Mouse (Mus musculus): ENCODE results near the gene Ppt2. TPM values are rescaled to one million over a fixed set of nuclear protein-coding genes. Genes with fewer than 3 reads are reported as not detected.
A peak's percentile ranks its signal among the peaks of the same experiment; 100 is the strongest.

The Ppt2 gene
- total RNA-seq, 2 experiments from 2014 or later, result 31.4 to 36.7 TPM

GRCm38 (mm10) chr17:34658145-34658544 lies 29.8 kb upstream of the Ppt2 start:
- intact Hi-C loops (cut with DNase I), result no loop called here
- DNase-seq (ENCODE audit: extremely low spot score in 1 of 2, low spot score in 2 of 2), result no peak

DNA sequence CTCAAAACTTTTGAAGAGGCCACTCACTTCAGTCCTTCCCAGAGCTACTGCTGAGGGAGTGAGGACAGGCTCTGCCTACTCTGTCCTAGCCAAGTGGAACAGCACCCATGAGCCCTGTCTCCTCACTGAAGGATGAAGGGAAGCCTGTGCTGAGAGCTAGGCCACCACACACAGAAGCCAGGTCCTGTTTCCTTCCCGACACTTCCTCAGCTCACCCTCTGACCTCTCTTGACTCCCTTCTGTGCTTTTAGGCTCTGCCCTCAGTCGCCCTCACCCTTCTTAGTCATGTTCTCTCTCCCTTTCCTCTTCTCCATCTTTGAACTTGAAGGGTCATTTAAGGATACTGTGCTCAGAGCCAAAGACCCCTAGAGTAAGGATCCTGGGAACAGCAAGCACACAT lies 29.0 kb upstream of the Ppt2 start:
- DNase-seq (ENCODE audit: extremely low spot score in 1 of 2, low spot score in 2 of 2), result no peak
- intact Hi-C loops (cut with DNase I), result no loop called here

GRCm38 (mm10) chr17:34656666-34657065 lies 28.4 kb upstream of the Ppt2 start:
- intact Hi-C loops (cut with DNase I), result no loop called here
- no peak for DNase-seq (ENCODE audit: extremely low spot score in 1 of 2, low spot score in 2 of 2)

DNA sequence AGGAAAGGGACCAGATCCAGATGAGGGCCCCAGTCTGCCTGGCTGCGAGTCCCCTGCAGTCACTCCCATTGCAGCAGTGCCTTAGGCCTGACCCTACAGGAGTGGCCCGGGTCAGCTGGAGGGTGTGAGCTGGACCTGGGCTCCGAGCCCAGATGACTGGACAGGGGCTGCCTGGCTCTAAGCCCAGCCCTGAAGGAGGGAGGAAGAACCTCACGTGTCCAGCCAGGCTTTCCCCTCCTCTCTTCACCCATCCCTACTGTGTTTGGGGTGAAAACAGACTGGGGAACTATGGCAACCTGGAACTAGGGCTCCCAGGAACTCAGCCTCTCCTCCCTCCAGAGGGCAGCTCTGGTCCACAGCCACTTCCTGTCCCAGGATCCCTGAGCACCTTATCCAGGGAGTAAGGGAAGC lies 27.3 kb upstream of the Ppt2 start:
- peak in 1 of 2 experiments; percentile 91 for DNase-seq (ENCODE audit: extremely low spot score in 1 of 2, low spot score in 2 of 2)
- intact Hi-C loops (cut with DNase I), result no loop called here

DNA sequence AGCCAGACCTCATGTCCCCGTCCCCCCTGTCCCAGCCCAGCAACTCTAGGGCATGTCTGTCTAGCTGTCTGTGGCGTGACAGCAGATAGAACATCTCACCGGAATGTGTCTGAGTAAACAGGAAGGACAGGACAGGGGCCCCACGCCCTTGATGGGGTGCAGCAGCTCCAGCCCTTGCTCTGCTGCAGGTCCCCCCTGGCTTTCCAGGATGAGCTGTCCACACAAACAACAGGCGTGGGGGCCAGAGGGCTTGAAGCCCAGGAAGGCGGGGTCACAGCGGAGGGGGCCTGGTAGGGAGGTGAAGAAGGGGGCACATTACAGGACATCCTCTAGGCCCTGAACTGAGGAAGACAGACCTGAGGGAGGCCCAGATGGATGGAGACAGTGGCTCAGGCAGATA lies 26.9 kb upstream of the Ppt2 start:
- no peak for DNase-seq (ENCODE audit: extremely low spot score in 1 of 2, low spot score in 2 of 2)
- intact Hi-C loops (cut with DNase I), result no loop called here

DNA sequence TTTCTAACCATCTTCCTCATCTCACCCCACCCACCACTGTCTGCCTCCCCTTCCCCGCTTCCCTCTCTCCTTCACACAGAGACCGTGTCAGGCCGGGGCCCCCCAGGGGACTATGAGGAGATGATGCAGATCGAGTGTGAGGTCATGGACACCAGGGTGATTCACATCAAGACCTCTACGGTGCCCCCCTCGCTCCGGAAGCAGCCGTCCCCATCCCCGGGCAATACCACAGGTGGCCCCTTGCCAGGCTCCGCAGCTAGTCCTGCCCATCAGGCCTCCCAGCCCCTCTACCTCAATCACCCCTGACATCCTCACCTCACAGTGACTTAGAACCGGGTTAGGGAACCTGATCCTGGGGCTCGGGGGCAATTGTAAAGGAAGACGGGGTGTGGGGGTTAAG lies 26.1 kb upstream of the Ppt2 start:
- intact Hi-C loops (cut with DNase I), result loop anchor here (5.0 kb wide), 2 partner anchors 58 to 183 kb away; partner anchors contain the start of genes Dxo and Stk19

GRCm38 (mm10) chr17:34653746-34654285 lies 25.5 kb upstream of the Ppt2 start:
- peak in 1 of 2 experiments; percentile 70 for DNase-seq (ENCODE audit: extremely low spot score in 1 of 2, low spot score in 2 of 2)
- intact Hi-C loops (cut with DNase I), result loop anchor here (5.0 kb wide), 2 partner anchors 58 to 183 kb away; partner anchors contain the start of genes Dxo and Stk19

More for the DNA sequence above, 26.1 kb upstream of the Ppt2 start:
- peak in 1 of 2 experiments; percentile 70 for DNase-seq (ENCODE audit: extremely low spot score in 1 of 2, low spot score in 2 of 2)

DNA sequence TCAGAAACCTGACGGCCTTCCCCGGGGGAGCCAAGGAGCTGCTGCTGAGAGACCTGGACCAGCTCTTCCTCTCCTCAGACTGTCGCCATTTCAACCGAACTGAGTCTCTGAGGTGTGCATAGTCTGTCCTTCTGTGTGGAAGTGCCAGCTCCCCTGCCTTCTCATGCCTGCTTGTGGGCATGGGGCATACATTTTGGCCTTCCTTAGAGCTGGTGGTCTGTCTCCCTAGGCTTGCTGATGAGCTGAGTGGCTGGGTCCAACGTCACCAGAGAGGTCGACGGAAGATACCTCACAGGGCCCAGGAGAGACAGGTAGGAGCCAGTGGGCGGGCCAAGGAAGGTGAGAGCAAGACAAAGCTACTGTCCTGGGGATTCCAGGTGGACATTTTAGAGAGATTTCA lies 24.7 kb upstream of the Ppt2 start:
- peak in 1 of 2 experiments; percentile 24 for DNase-seq (ENCODE audit: extremely low spot score in 1 of 2, low spot score in 2 of 2)
- intact Hi-C loops (cut with DNase I), result loop anchor here (5.0 kb wide), 2 partner anchors 59 to 184 kb away; partner anchors contain the start of genes Dxo and Stk19

DNA sequence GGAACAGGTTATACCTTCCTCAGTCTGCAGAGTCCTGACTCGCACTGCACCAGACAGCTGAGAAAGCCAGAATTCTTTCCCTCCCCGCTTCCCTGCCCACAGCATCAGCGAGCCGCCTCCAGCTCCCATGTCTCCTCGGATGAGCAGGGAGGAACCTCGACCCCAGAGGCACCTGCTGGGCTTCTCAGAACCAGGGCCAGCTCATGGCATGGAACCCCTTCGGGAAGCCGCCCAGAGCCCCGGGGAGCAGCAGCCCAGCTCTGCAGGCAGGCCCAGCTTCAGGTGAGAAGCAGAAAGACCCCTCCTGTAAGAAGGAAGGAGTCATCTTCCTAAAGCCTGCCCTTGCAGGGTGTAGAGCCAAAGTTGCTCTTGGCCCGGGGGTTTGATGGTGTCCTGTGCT lies 24.2 kb upstream of the Ppt2 start:
- peak in 1 of 2 experiments; percentile 37 for DNase-seq (ENCODE audit: extremely low spot score in 1 of 2, low spot score in 2 of 2)
- intact Hi-C loops (cut with DNase I), result loop anchor here (5.0 kb wide), 2 partner anchors 60 to 185 kb away; partner anchors contain the start of genes Dxo and Stk19

- peak in 1 of 2 experiments; percentile 74 for DNase-seq (ENCODE audit: extremely low spot score in 1 of 2, low spot score in 2 of 2)
- intact Hi-C loops (cut with DNase I), result loop anchor here (5.0 kb wide), 2 partner anchors 61 to 186 kb away; partner anchors contain the start of genes Dxo and Stk19
Measured at GRCm38 (mm10) chr17:34651507-34652221, 23.4 kb upstream of the Ppt2 start.

DNA sequence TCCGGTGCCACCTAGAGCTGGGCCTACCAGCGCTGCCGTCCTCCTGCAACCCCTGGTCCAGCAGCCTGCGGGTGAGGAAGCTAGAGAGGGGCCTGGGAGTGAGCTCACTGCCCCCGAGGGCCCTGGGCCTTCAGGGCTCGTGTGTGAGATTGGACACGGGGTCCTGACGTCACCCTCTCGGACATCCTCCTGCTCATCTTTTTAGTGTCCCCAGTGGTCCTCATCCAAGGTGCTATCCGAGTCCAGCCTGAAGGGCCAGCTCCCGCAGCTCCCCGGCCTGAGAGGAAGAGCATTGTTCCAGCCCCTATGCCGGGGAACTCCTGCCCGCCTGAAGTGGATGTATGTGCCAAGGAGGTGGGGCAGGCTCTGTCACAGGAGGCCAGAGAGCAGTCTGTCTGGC lies 22.5 kb upstream of the Ppt2 start:
- peak in 1 of 2 experiments; percentile 26 for DNase-seq (ENCODE audit: extremely low spot score in 1 of 2, low spot score in 2 of 2)
- intact Hi-C loops (cut with DNase I), result loop anchor here (5.0 kb wide), 2 partner anchors 62 to 187 kb away; partner anchors contain the start of genes Dxo and Stk19

DNA sequence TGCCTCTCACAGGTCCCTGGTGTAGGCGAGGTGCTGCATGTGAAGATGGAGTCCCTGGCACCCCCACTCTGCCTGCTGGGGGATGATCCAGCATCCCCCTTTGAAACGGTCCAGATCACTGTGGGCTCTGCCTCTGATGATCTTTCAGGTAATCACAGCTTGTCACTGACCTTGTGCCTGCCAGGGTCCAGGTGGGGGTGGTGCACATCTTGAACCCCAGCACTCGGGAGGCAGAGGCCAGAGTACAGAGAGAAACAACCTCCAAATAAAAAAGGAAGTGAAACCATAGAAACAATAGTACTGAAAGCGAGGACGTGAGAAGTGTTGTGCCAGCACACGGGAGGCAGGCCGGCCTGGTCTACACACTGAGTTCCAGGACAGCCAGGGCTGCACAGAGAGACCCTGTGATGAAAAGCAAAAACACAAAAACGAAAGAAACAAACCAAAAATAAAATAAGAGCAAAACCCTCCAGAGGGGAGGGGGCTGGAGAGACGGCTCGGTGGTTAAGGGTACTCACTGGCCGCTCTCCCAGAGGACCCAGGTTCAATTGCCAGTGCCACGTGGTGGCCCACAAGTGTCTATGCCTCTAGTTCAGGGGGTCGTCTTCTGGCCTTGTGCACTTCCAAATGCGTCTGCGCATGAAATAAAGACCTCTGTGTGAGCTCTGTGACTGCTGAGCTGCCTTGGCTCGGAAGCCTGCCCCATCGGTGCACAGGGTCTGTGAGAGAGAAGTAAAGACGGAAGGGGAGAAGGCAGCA lies 21.0 kb upstream of the Ppt2 start:
- intact Hi-C loops (cut with DNase I), result no loop called here
- DNase-seq (ENCODE audit: extremely low spot score in 1 of 2, low spot score in 2 of 2), result peak in 1 of 2 experiments; percentile 37

DNA sequence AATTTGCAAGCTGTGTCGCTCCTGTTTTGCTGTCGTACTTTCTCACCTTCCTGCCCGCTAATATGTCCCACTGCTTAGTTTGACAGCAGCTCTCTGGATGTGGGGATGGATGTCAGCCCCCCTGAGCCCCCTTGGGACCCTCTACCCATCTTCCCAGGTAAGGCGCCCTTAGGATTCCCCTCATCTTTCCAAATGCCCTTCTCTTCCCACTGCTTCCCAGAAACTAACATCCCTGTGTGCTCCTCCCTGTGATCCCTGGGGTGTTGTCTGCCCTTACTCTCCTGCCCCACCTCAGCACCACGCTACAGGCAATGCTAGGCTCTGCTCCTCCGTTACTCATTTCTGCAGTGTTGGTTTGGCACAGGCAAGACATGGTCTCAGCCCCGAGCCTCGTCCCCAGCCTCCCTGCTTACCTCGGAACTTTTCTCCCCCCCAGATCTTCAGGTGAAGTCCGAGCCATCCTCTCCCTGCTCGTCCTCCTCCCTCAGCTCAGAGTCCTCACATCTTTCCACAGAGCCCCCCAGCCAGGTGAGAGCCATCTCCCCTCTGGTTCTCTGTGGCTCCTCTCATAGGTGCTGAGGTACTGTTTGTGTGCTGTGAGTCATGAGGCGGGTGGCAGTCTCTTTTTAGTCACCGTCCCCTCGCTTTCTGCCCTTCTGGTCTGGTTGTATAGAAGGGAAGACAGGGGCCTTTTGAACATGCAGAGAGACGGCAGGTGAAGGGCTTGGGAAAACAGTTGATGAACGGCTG lies 20.0 kb upstream of the Ppt2 start:
- intact Hi-C loops (cut with DNase I), result no loop called here
- DNase-seq (ENCODE audit: extremely low spot score in 1 of 2, low spot score in 2 of 2), result no peak

GRCm38 (mm10) chr17:34646906-34647787 lies 18.8 kb upstream of the Ppt2 start, which contains the start of gene Atf6b:
Atf6b (plus strand) TSS chr17:34647146.
- DNase-seq (ENCODE audit: extremely low spot score in 1 of 2, low spot score in 2 of 2), result peak; percentile 97 to 99
- intact Hi-C loops (cut with DNase I), result no loop called here

GRCm38 (mm10) chr17:34645831-34646511 lies 17.7 kb upstream of the Ppt2 start:
- DNase-seq (ENCODE audit: extremely low spot score in 1 of 2, low spot score in 2 of 2), result no peak
- intact Hi-C loops (cut with DNase I), result no loop called here

DNA sequence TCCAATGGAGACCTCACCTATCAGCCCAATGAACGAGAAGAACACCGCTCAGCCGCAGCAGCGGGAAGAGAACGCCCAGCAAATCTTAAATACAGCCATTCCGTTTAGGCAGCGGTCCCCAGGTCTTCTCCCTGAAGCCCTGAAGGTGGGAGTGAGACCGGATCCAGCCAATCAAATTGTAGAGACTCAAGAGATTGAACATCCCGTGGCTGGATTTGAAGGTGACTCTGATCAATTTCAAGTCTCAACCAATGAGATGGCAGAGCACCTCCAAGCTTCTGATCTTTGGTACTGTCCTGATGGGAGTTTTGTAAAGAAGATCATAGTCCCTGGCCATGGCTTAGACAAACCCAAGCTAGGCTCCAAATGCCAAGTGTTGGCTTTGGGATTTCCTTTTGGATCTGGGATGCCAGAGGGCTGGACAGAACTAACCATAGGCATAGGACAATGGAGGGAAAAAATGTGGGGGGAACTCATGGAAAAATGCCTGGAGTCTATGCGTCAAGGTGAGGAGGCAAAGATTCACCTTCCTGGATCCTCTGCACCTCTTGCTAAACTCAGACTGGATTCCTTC lies 17.0 kb upstream of the Ppt2 start:
- intact Hi-C loops (cut with DNase I), result no loop called here
- DNase-seq (ENCODE audit: extremely low spot score in 1 of 2, low spot score in 2 of 2), result no peak

GRCm38 (mm10) chr17:34644608-34645007 lies 16.3 kb upstream of the Ppt2 start, which contains the start of gene Fkbpl:
Fkbpl (plus strand) TSS chr17:34644764.
- intact Hi-C loops (cut with DNase I), result no loop called here
- peak; percentile 94 to 98 for DNase-seq (ENCODE audit: extremely low spot score in 1 of 2, low spot score in 2 of 2)
